Mouse (Mus musculus): Measurements from ENCODE around the gene Pstk. TPM values are rescaled to one million over a fixed set of nuclear protein-coding genes. Genes with fewer than 3 reads are reported as not detected.
A peak's percentile ranks its signal among the peaks of the same experiment; 100 is the strongest.

The Pstk gene
- polyA plus RNA-seq (2011; ENCODE audit: insufficient read depth, insufficient read length, low read depth, missing spikeins) = 58.9 and 64.7 TPM in 2 replicates

- Histone ChIP-seq H3K9ac (ENCODE audit: low read depth, poor library complexity, severe bottlenecking) (peak within 1 kb of the TSS; percentile 88), H3K27ac (ENCODE audit: insufficient read depth, low read length) (no peak within 1 kb of the TSS), H3K4me3 (ENCODE audit: low read depth, low read length) (peak within 1 kb of the TSS; percentile 86), H3K9me3 (replicated peaks; ENCODE audit: control insufficient read depth, insufficient read depth, low read length, poor library complexity, severe bottlenecking) (no peaks in the 10 kb centered on the region), H3K27me3 (ENCODE audit: control insufficient read depth, insufficient read depth, low read length, poor library complexity, severe bottlenecking) (no peaks in the 10 kb centered on the region; the same call in 1 of the 2 replicates), H3K4me1 (ENCODE audit: control insufficient read depth, insufficient read depth, low read length) (no peaks in the 10 kb centered on the region), H3K36me3 (ENCODE audit: control insufficient read depth, insufficient read depth, low read length, poor library complexity, severe bottlenecking) (peaks cover 6% of the 10 kb centered on the region)
- TF ChIP-seq CTCF (IDR thresholded peaks at IDR 0.05; ENCODE audit: low read depth, low read length) (peak; percentile 79), EP300 (IDR thresholded peaks at IDR 0.05; ENCODE audit: insufficient read depth, low read depth, low read length) (no peak), POLR2A (IDR thresholded peaks at IDR 0.05; ENCODE audit: insufficient read depth, low read length) (peak; percentile 76)
These were observed at the start of gene Pstk for GRCm38 (mm10) chr7:131370648-131371469. Gene Pstk, plus strand, starts transcription at chr7:131371141.

DNA sequence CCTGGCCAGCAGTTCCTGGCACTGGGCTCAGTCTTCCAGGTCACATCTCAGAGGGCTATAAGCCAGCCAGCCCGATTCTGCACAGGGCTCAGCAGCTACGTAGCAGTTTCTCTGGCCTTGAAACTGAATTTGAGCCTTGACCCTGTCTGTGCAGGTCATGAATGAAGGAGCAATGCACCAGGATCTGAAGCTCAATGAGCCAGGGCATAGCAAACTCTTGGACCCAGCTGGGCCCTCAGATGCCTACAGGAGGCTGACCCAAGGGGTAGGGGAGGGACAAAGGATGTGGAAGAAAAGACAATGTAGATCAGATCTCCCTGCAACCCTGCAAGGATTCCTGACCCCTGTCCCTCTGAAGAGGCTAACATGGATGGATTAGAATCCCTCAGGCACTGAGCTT, 48.7 kb upstream of the Pstk start, which contains the start of gene Cuzd1:
Gene Cuzd1, minus strand, starts transcription at position 101 of the 400 bp plus-strand sequence.
- H3K27ac ChIP-seq (ENCODE audit: insufficient read depth, low read length) = no peak within 1 kb of the TSS
- H3K9ac ChIP-seq (ENCODE audit: low read depth, poor library complexity, severe bottlenecking) = no peak within 1 kb of the TSS
- no peak within 1 kb of the TSS for H3K4me3 ChIP-seq (ENCODE audit: low read depth, low read length)
- H3K9me3 ChIP-seq (replicated peaks; ENCODE audit: control insufficient read depth, insufficient read depth, low read length, poor library complexity, severe bottlenecking) = no peaks in the 10 kb centered on the region
- no peaks in the 10 kb centered on the region for H3K4me1 ChIP-seq (ENCODE audit: control insufficient read depth, insufficient read depth, low read length)
- no peaks in the 10 kb centered on the region for H3K36me3 ChIP-seq (ENCODE audit: control insufficient read depth, insufficient read depth, low read length, poor library complexity, severe bottlenecking)
- H3K27me3 ChIP-seq (ENCODE audit: control insufficient read depth, insufficient read depth, low read length, poor library complexity, severe bottlenecking) = no peaks in the 10 kb centered on the region
- TF ChIP-seq POLR2A (IDR thresholded peaks at IDR 0.05; ENCODE audit: insufficient read depth, low read length) = no peak
- no peak for TF ChIP-seq CTCF (IDR thresholded peaks at IDR 0.05; ENCODE audit: low read depth, low read length)

GRCm38 (mm10) chr7:131327054-131327453, 43.9 kb upstream of the Pstk start:
- H3K9me3 ChIP-seq (replicated peaks; ENCODE audit: control insufficient read depth, insufficient read depth, low read length, poor library complexity, severe bottlenecking) = no peaks in the 10 kb centered on the region
- H3K4me1 ChIP-seq (ENCODE audit: control insufficient read depth, insufficient read depth, low read length) = no peaks in the 10 kb centered on the region
- no peak for TF ChIP-seq EP300 (IDR thresholded peaks at IDR 0.05; ENCODE audit: insufficient read depth, low read depth, low read length)
- TF ChIP-seq POLR2A (IDR thresholded peaks at IDR 0.05; ENCODE audit: insufficient read depth, low read length) = no peak
- TF ChIP-seq CTCF (IDR thresholded peaks at IDR 0.05; ENCODE audit: low read depth, low read length) = no peak
- no peaks in the 10 kb centered on the region for H3K27me3 ChIP-seq (ENCODE audit: control insufficient read depth, insufficient read depth, low read length, poor library complexity, severe bottlenecking)
- no peak overlapping the region for H3K9ac ChIP-seq (ENCODE audit: low read depth, poor library complexity, severe bottlenecking)
- no peak overlapping the region for H3K4me3 ChIP-seq (ENCODE audit: low read depth, low read length)
- H3K27ac ChIP-seq (ENCODE audit: insufficient read depth, low read length) = no peak overlapping the region
- no peaks in the 10 kb centered on the region for H3K36me3 ChIP-seq (ENCODE audit: control insufficient read depth, insufficient read depth, low read length, poor library complexity, severe bottlenecking)

- H3K9ac ChIP-seq (ENCODE audit: low read depth, poor library complexity, severe bottlenecking) = no peak within 1 kb of the TSS
- no peak within 1 kb of the TSS for H3K4me3 ChIP-seq (ENCODE audit: low read depth, low read length)
- no peak for TF ChIP-seq EP300 (IDR thresholded peaks at IDR 0.05; ENCODE audit: insufficient read depth, low read depth, low read length)
- no peak for TF ChIP-seq CTCF (IDR thresholded peaks at IDR 0.05; ENCODE audit: low read depth, low read length)
- TF ChIP-seq POLR2A (IDR thresholded peaks at IDR 0.05; ENCODE audit: insufficient read depth, low read length) = no peak
- H3K27me3 ChIP-seq (ENCODE audit: control insufficient read depth, insufficient read depth, low read length, poor library complexity, severe bottlenecking) = no peaks in the 10 kb centered on the region
- H3K27ac ChIP-seq (ENCODE audit: insufficient read depth, low read length) = no peak within 1 kb of the TSS
- no peaks in the 10 kb centered on the region for H3K4me1 ChIP-seq (ENCODE audit: control insufficient read depth, insufficient read depth, low read length)
- no peaks in the 10 kb centered on the region for H3K36me3 ChIP-seq (ENCODE audit: control insufficient read depth, insufficient read depth, low read length, poor library complexity, severe bottlenecking)
- H3K9me3 ChIP-seq (replicated peaks; ENCODE audit: control insufficient read depth, insufficient read depth, low read length, poor library complexity, severe bottlenecking) = no peaks in the 10 kb centered on the region
These were observed 41.5 kb upstream of the Pstk start, which contains the start of gene Fam24b for GRCm38 (mm10) chr7:131329416-131329815. Gene Fam24b, minus strand, starts transcription at chr7:131329516.

DNA sequence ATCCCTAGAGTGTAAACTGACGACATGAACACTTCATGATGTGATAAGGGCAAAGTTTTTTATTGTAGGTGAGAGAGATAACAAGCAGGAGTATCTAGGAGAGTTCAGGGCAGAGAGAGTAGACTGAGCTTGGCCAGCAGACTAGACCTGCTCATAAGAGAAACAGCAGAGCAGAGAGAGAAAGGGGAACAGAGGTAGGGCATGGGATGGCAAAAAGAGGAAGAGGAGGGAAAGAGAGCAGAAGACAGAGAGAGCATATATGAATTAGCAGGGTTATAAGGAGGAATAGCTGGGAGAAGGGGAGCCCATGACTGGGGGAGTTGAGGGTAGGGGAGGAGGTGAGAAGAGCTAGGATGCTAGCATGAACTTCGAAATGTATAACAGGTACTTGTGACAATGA, 39.3 kb upstream of the Pstk start:
- Histone ChIP-seq H3K4me1 (ENCODE audit: control insufficient read depth, insufficient read depth, low read length) (no peaks in the 10 kb centered on the region), H3K36me3 (ENCODE audit: control insufficient read depth, insufficient read depth, low read length, poor library complexity, severe bottlenecking) (no peaks in the 10 kb centered on the region), H3K9ac (ENCODE audit: low read depth, poor library complexity, severe bottlenecking) (no peak overlapping the region), H3K9me3 (replicated peaks; ENCODE audit: control insufficient read depth, insufficient read depth, low read length, poor library complexity, severe bottlenecking) (no peaks in the 10 kb centered on the region), H3K27me3 (ENCODE audit: control insufficient read depth, insufficient read depth, low read length, poor library complexity, severe bottlenecking) (no peaks in the 10 kb centered on the region), H3K27ac (ENCODE audit: insufficient read depth, low read length) (no peak overlapping the region), H3K4me3 (ENCODE audit: low read depth, low read length) (no peak overlapping the region)
- TF ChIP-seq CTCF (IDR thresholded peaks at IDR 0.05; ENCODE audit: low read depth, low read length) (no peak), POLR2A (IDR thresholded peaks at IDR 0.05; ENCODE audit: insufficient read depth, low read length) (no peak), EP300 (IDR thresholded peaks at IDR 0.05; ENCODE audit: insufficient read depth, low read depth, low read length) (no peak)

GRCm38 (mm10) chr7:131333564-131333963, 37.4 kb upstream of the Pstk start, which contains the start of gene Fam24a:
Gene Fam24a, plus strand, starts transcription at chr7:131333864.
- no peak within 1 kb of the TSS for H3K4me3 ChIP-seq (ENCODE audit: low read depth, low read length)
- H3K9me3 ChIP-seq (replicated peaks; ENCODE audit: control insufficient read depth, insufficient read depth, low read length, poor library complexity, severe bottlenecking) = no peaks in the 10 kb centered on the region
- H3K4me1 ChIP-seq (ENCODE audit: control insufficient read depth, insufficient read depth, low read length) = no peaks in the 10 kb centered on the region
- TF ChIP-seq POLR2A (IDR thresholded peaks at IDR 0.05; ENCODE audit: insufficient read depth, low read length) (no peak), EP300 (IDR thresholded peaks at IDR 0.05; ENCODE audit: insufficient read depth, low read depth, low read length) (no peak), CTCF (IDR thresholded peaks at IDR 0.05; ENCODE audit: low read depth, low read length) (no peak)
- H3K9ac ChIP-seq (ENCODE audit: low read depth, poor library complexity, severe bottlenecking) = no peak within 1 kb of the TSS
- H3K36me3 ChIP-seq (ENCODE audit: control insufficient read depth, insufficient read depth, low read length, poor library complexity, severe bottlenecking) = no peaks in the 10 kb centered on the region
- no peaks in the 10 kb centered on the region for H3K27me3 ChIP-seq (ENCODE audit: control insufficient read depth, insufficient read depth, low read length, poor library complexity, severe bottlenecking)
- no peak within 1 kb of the TSS for H3K27ac ChIP-seq (ENCODE audit: insufficient read depth, low read length)

All from ES-Bruce4 (cell line).